In the genomic region with DNA sequence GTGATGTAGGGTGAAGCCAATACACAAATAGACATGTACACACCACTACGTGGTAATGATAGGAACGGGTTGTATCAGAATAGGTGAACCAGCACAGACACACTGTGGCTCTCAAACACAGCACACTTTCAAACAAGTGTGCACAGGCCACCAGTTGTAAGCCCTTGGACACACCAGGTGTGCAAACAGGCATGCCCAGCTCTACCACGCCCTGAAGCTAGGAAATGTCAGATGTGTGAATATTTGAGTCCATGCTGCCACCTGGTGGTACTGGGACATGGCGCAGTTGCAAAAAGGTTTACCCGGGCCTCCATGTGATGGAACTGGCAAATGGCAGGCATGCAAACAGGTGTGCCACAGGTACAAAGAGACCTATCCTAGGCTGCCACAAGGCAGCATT, we compare ENCODE assay signal across 9 mouse cellular contexts. TPM values are rescaled to one million over a fixed set of nuclear protein-coding genes. Genes with fewer than 3 reads are reported as not detected.
DNase-seq lines count a peak whose midpoint lies in the region; ATAC-seq and TF ChIP-seq lines count a peak whose summit lies in the region.
"Had no signal": no experiment of that assay in that cellular context is flagged by ENCODE, and none has a peak within 500 bp of the region (broad histone marks: within the 10 kb centered on the region; RNA-seq: fewer than 3 reads in every experiment).

No protein-coding gene starts in this region.

- H3K36me3 ChIP-seq in forebrain, embryonic 12.5 days (replicated peaks) = no peaks in the 10 kb centered on the region
- no peaks in the 10 kb centered on the region for H3K36me3 ChIP-seq in intestine, postnatal 0 days (ENCODE audit: control insufficient read depth, insufficient read depth)
- H3K36me3 ChIP-seq in midbrain, embryonic 12.5 days = no peaks in the 10 kb centered on the region
- H3K36me3 ChIP-seq in stomach, postnatal 0 days (ENCODE audit: control insufficient read depth, insufficient read depth, low read length) = no peaks in the 10 kb centered on the region

- H3K4me2 ChIP-seq in forebrain, embryonic 12.5 days = no peak overlapping the region
- no peak overlapping the region for H3K4me2 ChIP-seq in intestine, postnatal 0 days (replicated peaks; ENCODE audit: low read depth)
- H3K4me2 ChIP-seq in midbrain, embryonic 12.5 days (replicated peaks) = no peak overlapping the region
- no peak overlapping the region for H3K4me2 ChIP-seq in stomach, postnatal 0 days (replicated peaks; ENCODE audit: low read depth)

- H3K9me3 ChIP-seq in forebrain, embryonic 12.5 days = no peaks in the 10 kb centered on the region
- H3K9me3 ChIP-seq in intestine, postnatal 0 days (ENCODE audit: control insufficient read depth) = no peaks in the 10 kb centered on the region
- no peaks in the 10 kb centered on the region for H3K9me3 ChIP-seq in midbrain, embryonic 12.5 days
- H3K9me3 ChIP-seq in stomach, postnatal 0 days (ENCODE audit: control insufficient read depth, low read length) = no peaks in the 10 kb centered on the region

- WGBS in forebrain, embryonic 12.5 days = 71% methylated on average over 5 of the region's 5 CpGs
- 61% methylated on average over 5 of the region's 5 CpGs for WGBS in intestine, postnatal 0 days
- WGBS in midbrain, embryonic 12.5 days = 72% methylated on average over 5 of the region's 5 CpGs
- 53% methylated on average over 5 of the region's 5 CpGs for WGBS in stomach, postnatal 0 days

- ATAC-seq in forebrain, embryonic 12.5 days (ENCODE audit: low FRiP score) = peak; percentile 54
- ATAC-seq in intestine, postnatal 0 days = peak; percentile 75
- ATAC-seq in midbrain, embryonic 12.5 days (ENCODE audit: low FRiP score, low read depth) = peak; percentile 61
- peak; percentile 88 for ATAC-seq in stomach, postnatal 0 days (ENCODE audit: low FRiP score, low TSS enrichment)

- H3K27me3 ChIP-seq in forebrain, embryonic 12.5 days = no peaks in the 10 kb centered on the region
- H3K27me3 ChIP-seq in intestine, postnatal 0 days (replicated peaks; ENCODE audit: control insufficient read depth, insufficient read depth, low read length) = no peaks in the 10 kb centered on the region
- no peaks in the 10 kb centered on the region for H3K27me3 ChIP-seq in midbrain, embryonic 12.5 days
- H3K27me3 ChIP-seq in stomach, postnatal 0 days (ENCODE audit: control insufficient read depth, insufficient read depth, low read length) = no peaks in the 10 kb centered on the region

- no peak overlapping the region for H3K9ac ChIP-seq in forebrain, embryonic 12.5 days
- H3K9ac ChIP-seq in intestine, postnatal 0 days (ENCODE audit: low read depth, low read length) = no peak overlapping the region
- no peak overlapping the region for H3K9ac ChIP-seq in midbrain, embryonic 12.5 days (replicated peaks)
- H3K9ac ChIP-seq in stomach, postnatal 0 days (ENCODE audit: low read length) = no peak overlapping the region

- TF ChIP-seq CTCF in intestine, postnatal 0 days (IDR thresholded peaks at IDR 0.05; ENCODE audit: low read depth) = peak; percentile 82
- peak; percentile 79 for TF ChIP-seq CTCF in stomach, postnatal 0 days (IDR thresholded peaks at IDR 0.05; ENCODE audit: low read depth)

- no peaks in the 10 kb centered on the region for H3K4me1 ChIP-seq in forebrain, embryonic 12.5 days
- no peaks in the 10 kb centered on the region for H3K4me1 ChIP-seq in intestine, postnatal 0 days (replicated peaks; ENCODE audit: control insufficient read depth, insufficient read depth, low read length)
- H3K4me1 ChIP-seq in midbrain, embryonic 12.5 days = no peaks in the 10 kb centered on the region
- no peaks in the 10 kb centered on the region for H3K4me1 ChIP-seq in stomach, postnatal 0 days (replicated peaks; ENCODE audit: control insufficient read depth, insufficient read depth)

- intact Hi-C loops in left cerebral cortex, postnatal 4 days (cut with DNase I) = no loop called here

- peak; percentile 15 for DNase-seq in ovary, postnatal 14 days (ENCODE audit: low spot score)
- DNase-seq in ovary, adult 18-20 months (ENCODE audit: low spot score) = no peak
- peak; percentile 72 for DNase-seq in brain, adult 2 months (ENCODE audit: low read depth, low spot score)
- peak; percentile 47 for DNase-seq in left cerebral cortex, postnatal 4 days
- peak; percentile 82 for DNase-seq in stomach, postnatal 0 days (ENCODE audit: low spot score)

- no peak overlapping the region for H3K4me3 ChIP-seq in forebrain, embryonic 12.5 days (replicated peaks)
- H3K4me3 ChIP-seq in intestine, postnatal 0 days (ENCODE audit: low read depth, low read length) = no peak overlapping the region
- H3K4me3 ChIP-seq in midbrain, embryonic 12.5 days = no peak overlapping the region
- H3K4me3 ChIP-seq in stomach, postnatal 0 days (ENCODE audit: low read depth, low read length) = no peak overlapping the region
- H3K4me3 ChIP-seq: myocyte had no signal

- H3K27ac ChIP-seq in forebrain, embryonic 12.5 days = no peak overlapping the region
- no peak overlapping the region for H3K27ac ChIP-seq in intestine, postnatal 0 days (ENCODE audit: low read depth, low read length)
- no peak overlapping the region for H3K27ac ChIP-seq in midbrain, embryonic 12.5 days (replicated peaks)
- H3K27ac ChIP-seq in stomach, postnatal 0 days (replicated peaks) = no peak overlapping the region

- no peak for TF ChIP-seq EP300 in stomach, postnatal 0 days (optimal IDR thresholded peaks at IDR 0.05)

RNA-seq across cellular contexts. Expression of a gene that starts 10.9 kb away (rescaled TPM):
- polyA plus RNA-seq in forebrain, embryonic 12.5 days (2016; fragmentation: Nextera tagmentation; extraction: Ambion mirVana) = 16.3 and 17.7 TPM in 2 replicates
- 6.5 and 7.0 TPM in 2 replicates for polyA plus RNA-seq in intestine, postnatal 0 days (2015; fragmentation: Nextera tagmentation; extraction: Ambion mirVana)
- 10 to 100 TPM; 27.5 to 27.8 TPM for total RNA-seq in left cerebral cortex, postnatal 4 days (2021)
- 13.4 and 16.2 TPM in 2 replicates for polyA plus RNA-seq in midbrain, embryonic 12.5 days (2016; fragmentation: Nextera tagmentation; extraction: Ambion mirVana)
- 6.2 and 6.3 TPM in 2 replicates for polyA plus RNA-seq in stomach, postnatal 0 days (2015; fragmentation: Nextera tagmentation; extraction: Ambion mirVana)
